Mouse (Mus musculus) hindbrain, embryonic 12.5 days (tissue): ENCODE data around the gene Arl5c. TPM values are rescaled to one million over a fixed set of nuclear protein-coding genes. Genes with fewer than 3 reads are reported as not detected.
"Not testable (repeated sequence)": the region's sequence is repeated elsewhere in the genome, so short reads cannot be mapped to it uniquely, and the experiment has no call there.

Experiments used
- ATAC-seq: fragments of 200-750 bp; cut with Nextera tagmentation; 2 replicates; pipeline ENCODE4 v1.8.0; 2017; ENCODE audit warnings: moderate TSS enrichment; ENCODE audit not compliant: low FRiP score
- H3K27ac ChIP-seq: fragments of 300-500 bp; sonication (generic); 2 replicates; pipeline ENCODE4 v1.5.1; 2016; ENCODE audit warnings: mild to moderate bottlenecking
- H3K27me3 ChIP-seq: fragments of 300-500 bp; sonication (generic); 2 replicates; pipeline ENCODE4 v1.6.1; 2016; ENCODE audit warnings: mild to moderate bottlenecking
- H3K36me3 ChIP-seq: fragments of 300-500 bp; sonication (generic); 2 replicates; pipeline ENCODE4 v1.6.1; 2016; ENCODE audit warnings: mild to moderate bottlenecking
- H3K4me1 ChIP-seq: fragments of 300-500 bp; sonication (generic); 2 replicates; pipeline ENCODE4 v1.6.1; 2016
- H3K4me2 ChIP-seq: fragments of 300-500 bp; sonication (generic); replicated peaks from 2 replicates; pipeline ENCODE4 v1.6.1; 2016; ENCODE audit warnings: mild to moderate bottlenecking
- H3K4me3 ChIP-seq: fragments of 300-500 bp; sonication (generic); 2 replicates; pipeline ENCODE4 v1.5.1; 2016; ENCODE audit warnings: mild to moderate bottlenecking
- H3K9ac ChIP-seq: fragments of 300-500 bp; sonication (generic); 2 replicates; pipeline ENCODE4 v1.6.1; 2016; ENCODE audit warnings: mild to moderate bottlenecking, moderate library complexity
- H3K9me3 ChIP-seq: fragments of 300-500 bp; sonication (generic); replicated peaks from 2 replicates; pipeline ENCODE4 v1.6.1; 2016; ENCODE audit warnings: mild to moderate bottlenecking
- WGBS: fragments of 180-500 bp; shearing (Covaris S2); methylation state at CpG from one replicate; pipeline ENCODE4 v1.1.7; 2016; 5-methylcytosine and 5-hydroxymethylcytosine counted together
- microRNA-seq: library from miRNA; unstranded; fragments of <30 nt; microRNA quantifications from one replicate; pipeline ENCODE4, GENCODE M21; 2017
- polyA plus RNA-seq: library from polyadenylated mRNA; unstranded; fragments of >200 nt; fragmentation: Nextera tagmentation; extraction: Ambion mirVana; gene quantifications from 2 replicates; pipeline ENCODE4 v1.2.1, GENCODE M21; 2016

Gene Arl5c
- polyA plus RNA-seq, 1 experiment from 2014 or later, result 7.0 TPM

DNA sequence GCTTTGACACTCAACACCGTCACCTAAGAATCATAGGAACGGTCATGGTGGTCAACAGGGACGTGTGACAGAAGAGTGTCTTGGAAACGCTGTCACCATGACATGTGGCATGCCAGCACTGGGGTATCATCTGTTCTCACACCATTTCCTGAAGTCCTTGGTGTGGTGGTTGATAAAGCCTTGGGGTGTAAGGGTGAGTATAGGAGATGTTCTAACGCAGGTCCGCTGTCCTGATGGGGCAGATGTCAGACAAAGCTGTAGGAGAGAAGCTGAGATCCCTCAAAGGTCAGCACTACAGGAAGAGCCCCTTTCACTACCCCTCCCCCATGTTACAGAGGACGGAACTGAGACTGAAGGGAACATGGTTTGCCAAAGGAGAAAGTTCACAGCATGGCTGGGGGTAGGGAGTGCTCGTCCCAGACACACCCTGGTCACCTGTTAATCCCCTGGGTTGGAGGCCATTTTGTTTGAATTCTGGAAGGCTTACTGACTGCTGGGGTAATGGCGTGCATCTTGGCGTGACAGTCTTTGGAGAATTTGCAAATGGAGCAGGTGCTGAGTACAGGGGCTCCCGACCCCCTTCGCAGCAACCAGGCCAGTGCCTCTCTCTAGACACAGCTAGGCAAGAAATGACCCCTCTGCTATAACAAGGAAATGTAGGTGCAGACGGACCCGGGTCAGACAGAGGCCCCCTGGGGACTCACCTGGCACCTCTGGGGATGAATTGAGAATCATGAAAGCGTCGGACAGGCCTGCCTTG, 42.6 kb downstream of the Arl5c start:
- no peaks in the 10 kb centered on the region for H3K9me3 ChIP-seq
- ATAC-seq, result no peak
- H3K27me3 ChIP-seq, result no peaks in the 10 kb centered on the region; the same call in 1 of the 2 replicates
- H3K4me1 ChIP-seq, result peaks cover 30% of the 10 kb centered on the region
- no peak overlapping the region for H3K27ac ChIP-seq
- H3K4me2 ChIP-seq, result no peak overlapping the region
- no peaks in the 10 kb centered on the region for H3K36me3 ChIP-seq
- WGBS, result 76% methylated on average over 16 of the region's 16 CpGs
- H3K4me3 ChIP-seq, result no peak overlapping the region
- H3K9ac ChIP-seq, result no peak overlapping the region

DNA sequence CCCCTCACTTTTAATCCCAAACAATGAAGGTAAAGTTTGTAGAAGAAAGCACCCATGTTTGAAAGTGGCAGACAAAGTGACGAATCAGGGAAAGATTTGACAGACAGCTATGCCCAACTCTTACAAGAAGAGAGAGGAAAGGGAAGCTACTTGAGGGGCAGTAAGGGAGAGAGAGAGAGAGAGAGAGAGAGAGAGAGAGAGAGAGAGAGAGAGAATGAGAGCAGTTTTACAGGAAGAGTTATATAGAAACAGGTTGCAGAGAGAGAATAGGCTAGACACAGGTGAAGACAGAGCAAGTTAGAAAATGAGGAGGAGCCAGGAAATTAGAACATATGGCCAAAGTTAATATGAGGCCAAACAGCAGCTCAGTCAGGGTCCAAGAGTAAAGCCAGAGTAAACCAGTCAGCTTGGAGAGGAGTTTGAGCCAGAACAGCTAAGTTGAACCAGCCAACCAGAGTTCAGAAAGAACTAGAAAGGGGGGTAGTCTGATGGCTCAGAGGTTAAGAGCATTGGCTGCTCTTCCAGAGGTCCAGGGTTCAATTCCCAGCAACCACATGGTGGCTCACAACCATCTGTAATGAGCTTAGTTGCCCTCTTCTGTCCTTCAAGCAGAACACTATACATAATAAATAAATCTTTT, 43.5 kb downstream of the Arl5c start:
- H3K36me3 ChIP-seq, result no peaks in the 10 kb centered on the region

DNA sequence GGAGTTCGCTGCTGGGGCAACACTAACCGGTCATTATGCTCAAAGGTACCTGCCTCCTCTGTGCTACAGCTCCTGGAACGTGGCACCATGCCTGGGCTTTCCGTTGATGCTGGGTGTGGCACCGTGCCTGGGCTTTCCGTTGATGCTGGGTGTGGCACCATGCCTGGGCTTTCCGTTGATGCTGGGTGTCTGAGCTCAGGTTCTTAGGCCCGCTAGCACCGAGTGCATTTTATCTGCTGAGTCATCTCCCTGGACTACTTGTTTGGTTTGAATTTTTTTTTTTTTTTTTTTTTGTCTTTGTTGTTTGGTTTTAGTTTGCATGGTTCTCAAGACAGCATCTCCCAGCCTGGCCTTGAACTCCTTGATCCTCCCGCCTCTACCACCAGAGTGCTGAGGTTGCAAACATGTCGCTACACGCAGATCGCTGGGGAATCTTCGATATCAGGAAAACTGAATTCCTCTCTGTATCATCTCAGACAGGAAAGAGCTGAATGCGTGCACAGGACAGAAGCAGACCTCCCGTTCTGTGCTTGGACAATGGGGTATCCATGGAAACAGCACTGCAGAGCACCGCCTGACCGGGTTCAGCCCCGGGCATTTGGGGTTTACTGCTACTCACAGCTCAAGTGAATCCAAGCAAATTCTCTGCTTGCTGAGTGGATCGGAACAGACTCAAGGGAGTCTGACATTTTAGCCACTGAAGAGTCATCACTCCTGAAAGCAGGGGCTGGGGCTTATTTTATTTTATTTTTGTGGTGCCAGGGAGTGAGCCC, 46.1 kb downstream of the Arl5c start:
- peak overlapping the region; percentile 17; the same call in 1 of the 2 replicates for H3K4me2 ChIP-seq
- 46% methylated on average over 20 of the region's 20 CpGs for WGBS
- no peaks in the 10 kb centered on the region; the same call in 1 of the 2 replicates for H3K27me3 ChIP-seq
- H3K4me1 ChIP-seq, result peaks cover 15% of the 10 kb centered on the region
- peak overlapping the region; percentile 2; the same call in 1 of the 2 replicates for H3K9ac ChIP-seq
- H3K36me3 ChIP-seq, result no peaks in the 10 kb centered on the region
- H3K9me3 ChIP-seq, result no peaks in the 10 kb centered on the region
- ATAC-seq, result peak; percentile 67; the same call in 1 of the 2 replicates
- no peak overlapping the region for H3K4me3 ChIP-seq
- peak overlapping the region; percentile 62 for H3K27ac ChIP-seq

More for the DNA sequence above, 43.5 kb downstream of the Arl5c start:
- Histone ChIP-seq H3K4me1 (peaks cover 30% of the 10 kb centered on the region), H3K4me3 (no peak overlapping the region), H3K27me3 (no peaks in the 10 kb centered on the region; the same call in 1 of the 2 replicates), H3K27ac (no peak overlapping the region), H3K9ac (no peak overlapping the region), H3K9me3 (no peaks in the 10 kb centered on the region), H3K4me2 (no peak overlapping the region)
- 90% methylated on average over 1 of the region's 1 CpGs for WGBS
- no peak for ATAC-seq

DNA sequence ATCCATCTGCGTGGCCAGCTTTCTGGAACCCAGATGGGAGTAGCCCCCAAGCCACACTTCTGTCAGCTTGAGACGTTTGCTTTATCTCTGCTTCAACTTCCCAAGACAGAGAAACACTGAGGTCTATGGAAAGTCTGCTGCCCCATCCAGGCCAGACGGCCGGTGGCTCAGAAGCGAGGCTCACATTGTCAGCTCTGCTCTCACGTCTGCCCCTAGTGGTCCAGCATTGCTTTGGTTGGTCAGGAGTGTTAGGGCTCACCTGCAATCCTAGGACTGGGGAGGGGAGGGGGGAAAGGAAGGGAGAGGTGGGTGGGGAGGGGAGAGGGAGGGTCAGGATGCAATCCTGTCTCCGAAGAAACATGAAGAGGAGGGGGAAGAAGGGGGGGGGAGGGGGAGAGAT, 48.6 kb downstream of the Arl5c start:
- Histone ChIP-seq H3K4me3 (no peak overlapping the region), H3K27me3 (no peaks in the 10 kb centered on the region; the same call in 1 of the 2 replicates), H3K4me2 (no peak overlapping the region), H3K9me3 (no peaks in the 10 kb centered on the region), H3K4me1 (peaks cover 12% of the 10 kb centered on the region), H3K36me3 (no peaks in the 10 kb centered on the region), H3K9ac (no peak overlapping the region), H3K27ac (no peak overlapping the region)
- WGBS, result 12% methylated on average over 7 of the region's 7 CpGs
- ATAC-seq, result no peak

DNA sequence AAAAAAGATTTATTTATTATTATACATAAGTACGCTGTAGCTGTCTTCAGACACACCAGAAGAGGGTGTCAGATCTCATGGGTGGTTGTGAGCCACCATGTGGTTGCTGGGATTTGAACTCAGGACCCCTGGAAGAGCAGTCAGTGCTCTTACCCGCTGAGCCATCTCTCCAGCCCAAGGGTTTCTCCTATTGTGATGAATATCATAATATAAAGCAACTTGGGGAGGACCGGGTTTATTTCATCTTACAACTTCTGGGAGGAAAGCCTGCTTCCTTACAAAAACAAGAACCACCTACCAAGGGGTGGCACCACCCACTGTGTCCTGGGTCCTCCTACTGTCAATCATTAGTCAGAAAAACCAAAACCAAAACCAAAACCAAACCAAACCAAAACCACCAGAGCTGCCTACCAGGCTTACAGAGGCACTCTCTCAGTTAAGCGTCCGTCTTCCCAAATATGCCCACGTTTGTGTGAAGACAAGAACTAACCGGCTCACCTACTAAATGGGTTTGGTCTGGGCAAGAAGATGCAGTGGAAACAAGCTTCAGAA, 50.2 kb downstream of the Arl5c start:
- H3K36me3 ChIP-seq, H3K27me3 ChIP-seq, ATAC-seq, H3K4me3 ChIP-seq, H3K27ac ChIP-seq, H3K9me3 ChIP-seq, H3K4me2 ChIP-seq, H3K9ac ChIP-seq: not testable (repeated sequence)
- WGBS, result 92% methylated on average over 7 of the region's 7 CpGs
- peaks cover 12% of the 10 kb centered on the region for H3K4me1 ChIP-seq

DNA sequence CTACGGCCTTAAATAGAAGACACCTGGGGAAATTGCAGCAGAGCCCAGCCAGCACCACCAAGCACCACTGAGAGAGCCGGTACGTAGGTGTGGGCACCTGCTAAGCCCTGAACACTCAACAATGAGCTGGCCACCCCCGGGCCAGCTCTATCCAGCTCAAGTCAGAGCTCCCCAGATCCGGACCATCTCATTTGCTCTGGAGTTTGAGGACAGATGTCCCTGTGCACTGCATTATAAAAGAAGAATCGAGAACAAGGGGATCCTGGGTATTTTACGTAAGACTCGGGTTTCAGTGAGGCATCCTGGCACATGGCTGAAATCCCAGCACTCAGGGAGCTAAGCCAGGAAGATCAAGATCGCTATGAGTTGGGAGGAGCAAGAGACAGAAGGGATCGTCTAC, 51.0 kb downstream of the Arl5c start:
- H3K9me3 ChIP-seq, result no peaks in the 10 kb centered on the region
- no peaks in the 10 kb centered on the region for H3K27me3 ChIP-seq
- H3K9ac ChIP-seq, result no peak overlapping the region
- no peaks in the 10 kb centered on the region for H3K36me3 ChIP-seq
- no peak overlapping the region for H3K27ac ChIP-seq
- no peak overlapping the region for H3K4me3 ChIP-seq
- 87% methylated on average over 10 of the region's 10 CpGs for WGBS
- H3K4me1 ChIP-seq, result peaks cover 5% of the 10 kb centered on the region
- H3K4me2 ChIP-seq, result no peak overlapping the region
- no peak for ATAC-seq

DNA sequence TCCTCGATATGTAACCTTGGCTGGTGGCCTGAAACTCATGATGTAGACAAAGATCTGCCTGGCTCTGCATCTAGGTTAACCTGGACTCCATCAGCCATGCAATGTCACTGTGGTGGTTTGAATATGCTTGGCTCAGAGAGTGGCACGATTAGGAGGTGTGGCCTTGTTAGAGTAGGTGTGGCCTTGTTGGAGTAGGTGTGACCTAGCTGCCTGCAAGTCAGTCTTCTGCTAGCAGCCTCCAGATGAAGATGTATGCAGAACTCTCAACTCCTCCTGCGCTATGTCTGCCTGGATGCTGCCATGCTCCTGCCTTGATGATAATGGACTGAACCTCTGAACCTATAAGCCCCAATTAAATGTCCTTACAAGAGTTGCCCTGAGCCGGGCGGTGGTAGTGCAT, 52.7 kb downstream of the Arl5c start:
- no peaks in the 10 kb centered on the region for H3K27me3 ChIP-seq
- no peak overlapping the region for H3K9ac ChIP-seq
- no peaks in the 10 kb centered on the region for H3K9me3 ChIP-seq
- no peak overlapping the region for H3K27ac ChIP-seq
- WGBS, result 83% methylated on average over 5 of the region's 5 CpGs
- no peaks in the 10 kb centered on the region for H3K36me3 ChIP-seq
- H3K4me1 ChIP-seq, result no peaks in the 10 kb centered on the region
- no peak overlapping the region for H3K4me2 ChIP-seq
- H3K4me3 ChIP-seq, result no peak overlapping the region
- ATAC-seq, result no peak

DNA sequence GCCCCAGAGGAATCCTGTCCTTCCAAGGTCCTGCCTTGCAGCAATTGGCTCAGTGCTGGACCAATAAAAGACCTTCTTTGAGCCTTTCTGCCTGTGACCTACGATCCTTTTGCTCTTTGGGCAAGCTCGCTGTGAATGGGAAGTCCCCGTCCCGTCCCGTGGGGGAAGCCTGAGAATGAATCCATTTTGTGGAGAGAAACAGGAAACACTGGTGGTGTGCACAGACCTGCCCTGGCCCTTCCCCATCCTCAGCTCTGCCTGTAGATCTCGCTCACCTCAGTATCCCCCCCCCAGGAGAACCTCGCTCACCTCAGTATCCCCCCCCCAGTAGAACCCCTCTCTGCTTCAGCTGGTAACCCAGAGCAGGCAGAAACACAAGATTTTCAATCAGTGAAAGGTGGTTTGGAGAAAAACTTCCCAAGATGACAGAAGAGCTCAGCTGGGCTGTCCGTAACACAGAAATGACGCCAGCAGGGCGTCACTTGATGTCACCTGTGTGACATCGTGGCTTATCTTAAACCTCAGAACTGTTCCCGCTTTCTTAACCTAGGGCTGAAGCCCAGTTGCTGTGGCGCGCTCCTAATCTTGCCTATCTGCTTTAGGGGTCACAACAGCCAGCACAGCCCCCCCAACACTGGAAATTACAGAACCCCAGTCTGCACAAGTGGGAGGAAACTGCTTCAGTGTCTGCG, 53.4 kb downstream of the Arl5c start:
- no peak overlapping the region for H3K27ac ChIP-seq
- WGBS, result 85% methylated on average over 15 of the region's 15 CpGs
- no peaks in the 10 kb centered on the region for H3K4me1 ChIP-seq
- no peaks in the 10 kb centered on the region for H3K36me3 ChIP-seq
- no peaks in the 10 kb centered on the region for H3K27me3 ChIP-seq
- H3K4me2 ChIP-seq, result no peak overlapping the region
- H3K9me3 ChIP-seq, result no peaks in the 10 kb centered on the region
- H3K4me3 ChIP-seq, result no peak overlapping the region
- ATAC-seq, result no peak
- H3K9ac ChIP-seq, result no peak overlapping the region

Small RNAs within 50 kb of the gene (microRNA-seq; reads per million reads assigned to microRNA genes)
- gene Gm22461 (not detected), gene Gm27597 (not detected)

Other genes with a start within 250 kb of the Arl5c start
- gene Cwc25, start 229.6 kb downstream of the Arl5c start, polyA plus RNA-seq, result 22.0 and 25.4 TPM in 2 replicates
- gene 1700001P01Rik, start 220.3 kb downstream of the Arl5c start, polyA plus RNA-seq, result 0.68 and 0.98 TPM in 2 replicates
- gene Rpl23, start 213.7 kb downstream of the Arl5c start, polyA plus RNA-seq, result 347 and 376 TPM in 2 replicates
- gene Lasp1, start 197.2 kb downstream of the Arl5c start, polyA plus RNA-seq, result 111 and 120 TPM in 2 replicates
- 14.1 and 14.8 TPM in 2 replicates for gene B230217C12Rik, start 155.4 kb downstream of the Arl5c start, polyA plus RNA-seq
- 0.65 and 0.82 TPM in 2 replicates for gene Fbxo47, start 112.0 kb downstream of the Arl5c start, polyA plus RNA-seq
- 0.13 and 0.26 TPM in 2 replicates for gene Plxdc1, start 9.7 kb downstream of the Arl5c start, polyA plus RNA-seq
- 39.6 and 43.5 TPM in 2 replicates for gene Cacnb1, start 26.9 kb upstream of the Arl5c start, polyA plus RNA-seq
- 675 and 726 TPM in 2 replicates for gene Rpl19, start 30.5 kb upstream of the Arl5c start, polyA plus RNA-seq
- gene Stac2, start 57.3 kb upstream of the Arl5c start, polyA plus RNA-seq, result 2.1 and 2.2 TPM in 2 replicates
- gene Fbxl20, start 154.2 kb upstream of the Arl5c start, polyA plus RNA-seq, result 31.1 and 36.8 TPM in 2 replicates
- 74.3 and 84.9 TPM in 2 replicates for gene Med1, start 197.1 kb upstream of the Arl5c start, polyA plus RNA-seq
- gene Cdk12, start 206.9 kb upstream of the Arl5c start, polyA plus RNA-seq, result 14.6 and 15.1 TPM in 2 replicates